Mouse (Mus musculus) yolk sac, embryonic 10.5 days (tissue): ENCODE measurements around the gene Pdik1l.
"Not testable (repeated sequence)": the region's sequence is repeated elsewhere in the genome, so short reads cannot be mapped to it uniquely, and the experiment has no call there.

Source experiments
- DNase-seq: peaks from one replicate; pipeline ENCODE4 v3.0.0-alpha.2; 2017; ENCODE audit warnings: low spot score

Gene Pdik1l

GRCm38 (mm10) chr4:134298626-134299497 lies 11.2 kb upstream of the Pdik1l start:
- no peak for DNase-seq

GRCm38 (mm10) chr4:134297369-134297768 lies 9.7 kb upstream of the Pdik1l start:
- DNase-seq, result no peak

- no peak for DNase-seq
Measured at GRCm38 (mm10) chr4:134296523-134296922, 8.8 kb upstream of the Pdik1l start.

GRCm38 (mm10) chr4:134296096-134296495 lies 8.4 kb upstream of the Pdik1l start:
- DNase-seq, result not testable (repeated sequence)

GRCm38 (mm10) chr4:134293692-134294163 lies 6.0 kb upstream of the Pdik1l start:
- DNase-seq, result no peak

GRCm38 (mm10) chr4:134293061-134293691 lies 5.5 kb upstream of the Pdik1l start:
- no peak for DNase-seq

- DNase-seq, result peak; percentile 69
Measured at GRCm38 (mm10) chr4:134292067-134292466, 4.4 kb upstream of the Pdik1l start.

- no peak for DNase-seq
Measured at GRCm38 (mm10) chr4:134288397-134289256, 932 bp upstream of the Pdik1l start.

- DNase-seq, result peak; percentile 93
Measured at GRCm38 (mm10) chr4:134287168-134287564, 529 bp downstream of the Pdik1l start.

- DNase-seq, result peak; percentile 77
Measured at GRCm38 (mm10) chr4:134286226-134287167, 1.2 kb downstream of the Pdik1l start.

GRCm38 (mm10) chr4:134284942-134285341 lies 2.8 kb downstream of the Pdik1l start:
- no peak for DNase-seq

- DNase-seq, result peak; percentile 74
Measured at GRCm38 (mm10) chr4:134273417-134274345, 14.0 kb downstream of the Pdik1l start.

- DNase-seq, result no peak
Measured at GRCm38 (mm10) chr4:134272731-134273416, 14.8 kb downstream of the Pdik1l start.

GRCm38 (mm10) chr4:134271979-134272378 lies 15.7 kb downstream of the Pdik1l start:
- DNase-seq, result no peak

GRCm38 (mm10) chr4:134269622-134270021 lies 18.1 kb downstream of the Pdik1l start:
- not testable (repeated sequence) for DNase-seq

GRCm38 (mm10) chr4:134268102-134268655 lies 19.5 kb downstream of the Pdik1l start:
- DNase-seq, result no peak

GRCm38 (mm10) chr4:134265860-134266585 lies 21.7 kb downstream of the Pdik1l start:
- DNase-seq, result no peak

GRCm38 (mm10) chr4:134263191-134263590 lies 24.5 kb downstream of the Pdik1l start:
- DNase-seq, result no peak
